Mouse (Mus musculus) cerebellum, postnatal 36 days (tissue): ENCODE measurements around the gene Tab2.
"Not testable (repeated sequence)": the region's sequence is repeated elsewhere in the genome, so short reads cannot be mapped to it uniquely, and the experiment has no call there.

ENCODE experiments used
- DNase-seq, 2 experiments: peaks; one replicate each; pipeline ENCODE4 v3.0.0; 2021 to 2022; ENCODE audit warnings: mixed read lengths in 2 of 2

The Tab2 gene

DNA sequence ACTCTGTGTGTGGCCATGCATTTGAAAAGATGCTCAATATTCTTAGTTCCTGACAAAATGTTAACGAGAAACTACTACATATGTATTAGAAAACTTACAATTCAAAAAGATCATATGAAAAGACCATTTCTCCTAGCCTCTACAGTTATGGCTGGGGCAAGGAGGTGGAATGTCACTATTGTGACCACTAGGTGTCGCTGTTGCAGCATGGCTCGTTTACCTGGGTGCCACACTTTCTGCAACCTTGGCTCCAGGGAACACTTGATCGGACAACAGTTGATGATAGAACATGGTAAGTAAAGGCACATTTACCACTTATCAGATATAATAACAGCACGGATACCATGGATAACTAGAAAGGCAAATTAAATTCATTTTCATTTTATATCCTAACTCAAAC is 72.5 kb downstream of the Tab2 start:
- peak; percentile 77 to 86 for DNase-seq

DNA sequence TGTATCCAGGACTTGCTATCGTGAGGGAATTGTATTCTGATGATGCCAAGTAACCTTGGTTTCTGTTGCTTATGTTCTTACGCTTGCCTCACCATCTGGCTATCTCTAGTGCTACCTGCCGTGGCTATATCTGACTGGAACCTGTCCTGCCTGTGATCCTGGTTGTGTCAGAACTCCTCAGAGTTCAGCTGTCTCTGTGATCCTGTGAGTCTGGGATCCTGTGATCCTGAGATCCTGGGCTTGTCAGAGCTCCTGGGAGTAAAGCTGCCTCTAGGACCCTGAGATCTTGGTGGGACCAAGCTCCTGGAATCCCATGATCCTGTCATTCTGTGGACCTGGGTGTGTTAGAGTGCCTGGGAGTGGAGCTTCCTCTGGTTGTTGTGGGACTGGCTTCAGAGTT is 74.1 kb downstream of the Tab2 start:
- no peak for DNase-seq

DNA sequence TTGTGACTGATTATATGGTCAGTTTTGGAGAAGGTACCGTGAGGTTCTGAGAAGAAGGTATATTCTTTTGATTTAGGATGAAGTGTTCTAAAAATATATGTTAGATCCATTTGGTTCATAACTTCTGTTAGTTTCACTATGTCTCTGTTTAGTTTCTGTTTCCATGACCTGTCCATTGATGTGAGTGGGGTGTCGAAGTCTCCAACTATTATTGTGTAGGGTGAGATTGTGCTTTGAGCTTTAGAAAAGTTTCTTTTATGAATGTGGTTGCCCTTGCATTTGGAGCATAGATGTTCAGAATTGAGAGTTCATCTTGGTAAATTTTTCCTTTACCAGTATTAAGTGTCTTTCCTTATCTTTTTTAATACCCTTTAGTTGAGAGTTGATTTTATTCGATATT is 75.7 kb downstream of the Tab2 start:
- not testable (repeated sequence) for DNase-seq

DNA sequence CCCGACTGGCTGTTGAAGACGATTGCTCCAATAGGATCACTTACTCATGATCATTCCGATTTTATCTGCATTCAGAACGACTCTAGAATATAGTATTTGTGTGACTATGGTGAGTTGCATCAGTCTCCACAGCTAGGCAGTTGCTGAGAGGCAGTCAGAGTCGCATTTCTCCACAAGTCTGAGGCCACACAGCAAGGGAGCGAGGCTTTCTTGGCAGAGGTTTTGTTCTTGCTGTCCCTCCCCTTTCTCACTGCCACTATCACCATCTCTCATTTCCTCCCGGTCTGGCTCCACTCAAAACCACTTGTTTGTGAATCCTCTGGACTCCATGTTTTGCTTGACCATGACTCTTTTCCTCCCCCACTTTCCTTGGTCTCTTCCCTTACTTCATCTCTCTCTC is 81.8 kb downstream of the Tab2 start:
- DNase-seq: no peak

DNA sequence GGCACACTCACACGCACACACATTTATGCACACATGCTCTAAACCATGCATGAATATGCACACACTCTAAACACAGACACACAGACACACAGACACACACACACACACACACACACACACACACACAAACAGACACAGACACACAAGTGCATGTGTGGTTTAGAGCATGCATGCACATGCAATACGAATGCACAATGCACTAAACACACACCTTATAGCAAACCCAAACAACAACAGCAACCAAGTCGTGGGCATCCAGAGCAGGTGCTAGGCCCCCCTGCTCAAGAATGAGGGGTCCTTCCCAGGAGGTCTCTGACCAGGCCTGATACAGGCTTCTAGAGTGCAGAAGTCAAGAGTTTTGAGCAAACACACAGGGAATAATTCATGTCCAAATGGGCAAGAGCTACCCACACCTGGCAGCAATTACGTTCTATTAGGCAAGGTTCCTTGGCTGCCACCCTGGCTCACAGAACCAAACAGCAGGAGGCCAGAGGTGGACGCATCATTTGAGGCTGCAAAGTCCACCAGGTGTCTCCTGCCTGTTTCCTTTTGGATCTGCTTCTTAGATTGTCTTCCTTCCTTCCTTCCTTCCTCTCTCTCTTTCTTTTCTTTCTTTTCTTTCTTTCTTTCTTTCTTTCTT is 84.5 kb downstream of the Tab2 start:
- DNase-seq: no peak

DNA sequence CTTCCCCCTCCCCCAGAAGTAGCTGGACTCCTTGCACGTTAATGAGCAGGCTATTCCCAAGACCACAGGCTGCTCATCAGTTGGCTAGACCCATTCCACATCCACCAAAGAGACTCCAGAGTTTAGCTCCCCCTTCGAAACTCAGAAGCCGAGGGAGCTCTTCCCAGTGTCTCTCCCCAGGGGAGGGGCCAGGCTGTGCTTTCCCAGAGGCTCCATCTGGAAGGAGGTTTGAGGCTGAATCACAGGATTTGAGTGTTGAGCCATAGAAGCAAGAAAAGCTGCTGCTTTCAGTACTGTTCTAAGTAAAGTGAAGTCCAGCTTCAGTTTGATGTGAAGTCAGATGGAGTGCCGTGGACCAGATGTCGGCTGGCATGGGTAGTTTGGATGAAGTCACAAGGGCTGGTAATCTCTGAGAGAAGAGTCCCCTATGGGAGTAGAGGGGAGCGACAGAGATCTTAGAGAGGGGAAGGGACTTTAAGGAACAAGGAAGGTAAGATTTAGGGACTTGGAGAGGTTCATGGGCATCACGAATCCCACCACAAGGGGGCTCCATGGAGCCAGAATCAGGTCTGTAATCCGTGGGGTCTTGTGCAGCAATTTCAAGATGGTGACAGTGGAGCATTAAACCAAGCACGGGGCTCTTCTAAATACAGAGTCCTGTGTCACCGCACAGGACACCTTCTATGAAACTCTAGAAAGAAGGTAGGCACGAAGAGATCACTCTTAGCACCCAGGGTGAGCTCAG is 85.3 kb downstream of the Tab2 start:
- no peak for DNase-seq

DNA sequence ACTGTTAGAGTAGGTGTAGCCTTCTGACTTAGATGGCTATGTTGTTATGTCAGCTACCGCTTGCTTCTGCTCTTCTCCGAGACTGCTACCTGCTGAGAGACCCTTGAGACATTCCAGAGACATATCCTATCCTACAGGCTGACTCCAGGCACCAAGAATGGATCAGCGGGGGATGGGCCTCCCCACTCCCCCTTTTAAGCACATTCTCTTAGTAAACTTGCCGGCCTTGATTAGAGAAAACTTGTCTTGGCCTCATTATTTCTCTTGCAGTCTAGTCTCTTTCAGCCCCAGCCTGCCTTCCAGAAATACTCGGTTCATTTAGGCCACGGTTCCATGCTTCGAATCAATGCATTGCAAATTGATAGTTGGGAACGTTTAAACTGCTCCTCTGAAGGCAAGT is 86.3 kb downstream of the Tab2 start:
- DNase-seq: no peak

DNA sequence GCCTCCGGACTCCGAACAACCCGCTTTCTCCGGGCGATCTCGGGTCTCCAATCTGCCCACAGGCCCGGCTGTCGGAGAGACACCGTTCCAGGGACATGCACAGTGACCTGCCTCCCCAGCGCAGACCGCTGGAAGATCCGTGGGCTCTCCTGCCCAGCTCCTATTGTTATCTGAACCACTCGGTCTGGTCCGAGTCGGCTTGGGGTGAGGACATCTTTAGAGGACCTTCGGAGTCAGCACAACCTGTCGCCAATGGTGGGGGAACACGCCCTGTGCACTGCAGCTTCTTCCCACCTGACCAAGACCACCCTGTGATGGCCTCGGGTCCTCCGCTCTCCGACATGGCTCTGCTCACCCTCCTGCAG is 88.4 kb downstream of the Tab2 start:
- no peak for DNase-seq

DNA sequence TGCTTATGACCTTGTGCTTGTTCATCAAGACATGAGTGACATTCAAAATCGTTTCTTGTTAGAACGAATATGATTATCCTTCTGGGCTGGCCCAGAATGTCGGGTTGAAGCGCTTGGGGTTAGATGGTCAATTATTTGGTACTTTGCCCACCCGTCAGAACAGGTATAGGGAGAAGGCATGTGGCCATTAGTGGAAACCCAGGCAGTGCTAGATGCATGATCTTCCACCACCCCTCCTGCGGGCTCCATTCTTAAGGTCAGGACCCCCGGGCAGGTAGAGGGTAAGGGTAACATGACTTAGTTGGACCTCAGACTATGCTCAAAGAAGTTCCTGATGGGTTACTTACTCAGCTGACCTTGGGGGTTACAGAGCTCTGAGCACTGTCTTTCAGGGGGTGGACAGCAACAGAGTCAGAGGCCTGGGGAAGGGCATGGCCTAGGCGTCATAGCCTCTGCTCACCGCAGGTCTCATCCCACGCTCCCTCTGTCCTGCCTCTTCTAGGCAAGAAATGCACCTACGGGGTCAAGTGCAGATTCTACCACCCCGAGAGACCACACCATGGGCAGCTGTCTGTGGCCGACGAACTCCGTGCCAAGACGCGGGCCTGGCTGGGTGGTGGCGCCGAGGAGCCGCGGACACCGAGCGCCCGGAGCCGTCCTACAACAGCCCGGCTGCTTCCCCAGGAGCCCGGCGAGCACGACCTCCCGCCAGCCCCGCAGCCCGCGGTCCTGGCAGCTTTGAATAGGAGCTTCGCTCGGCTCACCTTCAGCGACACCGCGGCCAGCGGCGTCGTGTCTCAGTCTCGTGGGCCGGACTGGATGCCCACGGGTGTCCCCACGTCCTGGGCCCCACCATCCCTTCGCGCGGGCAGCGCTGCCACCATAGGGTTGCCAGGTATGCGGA is 89.0 kb downstream of the Tab2 start:
- peak; percentile 30 to 40 for DNase-seq

DNA sequence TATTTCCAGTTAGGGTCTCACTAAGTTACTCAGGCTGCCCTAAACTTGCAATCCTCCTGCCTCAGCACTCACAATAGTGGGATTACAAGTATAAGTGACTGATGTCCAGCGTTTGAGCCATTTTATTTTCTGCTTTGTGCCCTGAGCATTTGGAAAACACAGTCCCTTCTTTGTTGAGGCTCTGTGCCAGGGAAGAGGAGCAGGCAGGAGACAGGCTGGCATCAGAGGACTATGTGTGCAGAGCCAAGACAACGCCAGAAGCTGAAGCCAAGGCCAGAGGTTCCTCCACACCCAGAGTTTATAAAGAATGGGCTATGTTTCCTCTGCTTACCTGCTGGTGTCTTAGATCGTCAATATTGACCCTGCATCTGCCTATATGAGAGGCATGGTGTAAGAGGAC is 91.2 kb downstream of the Tab2 start:
- DNase-seq: no peak

DNA sequence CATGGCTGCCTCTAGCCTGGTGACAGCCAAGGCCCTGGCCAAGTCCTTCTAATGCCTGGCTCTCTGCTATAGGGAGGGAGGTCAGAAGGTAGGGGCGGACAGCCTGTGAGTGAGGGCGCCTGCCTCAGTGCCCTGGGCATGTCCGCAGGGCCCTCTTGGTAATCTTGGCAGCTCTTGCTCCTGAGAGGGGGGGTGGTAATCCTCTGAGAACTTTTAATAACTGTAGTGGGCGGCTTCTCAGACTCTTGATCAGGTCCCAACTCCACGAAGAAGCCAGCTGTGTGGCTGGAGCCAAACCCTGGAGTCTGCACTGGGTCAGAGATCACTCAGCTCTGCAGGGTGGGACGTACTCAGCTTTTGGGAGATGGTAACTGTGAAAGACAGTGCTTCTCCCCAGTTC is 91.8 kb downstream of the Tab2 start:
- no peak for DNase-seq

DNA sequence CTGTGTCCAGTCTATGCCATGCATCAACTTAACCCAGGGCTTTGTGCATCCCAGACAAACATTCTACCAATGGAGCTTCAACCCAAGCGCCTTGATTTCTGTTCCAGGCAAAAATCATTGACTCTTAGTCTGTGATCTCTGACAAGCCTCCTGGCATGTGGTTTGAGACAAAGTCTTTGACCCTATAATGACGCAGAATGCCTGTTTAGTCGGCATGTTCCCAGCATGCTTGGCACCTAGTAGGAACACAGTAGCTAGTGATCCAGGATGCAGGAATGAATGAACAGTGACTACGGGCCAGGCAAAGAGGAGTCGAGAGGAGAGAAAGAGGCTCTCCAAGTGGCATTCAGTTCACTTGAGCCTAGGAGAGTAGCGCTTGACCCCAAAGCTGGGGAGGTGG is 92.6 kb downstream of the Tab2 start:
- no peak for DNase-seq

DNA sequence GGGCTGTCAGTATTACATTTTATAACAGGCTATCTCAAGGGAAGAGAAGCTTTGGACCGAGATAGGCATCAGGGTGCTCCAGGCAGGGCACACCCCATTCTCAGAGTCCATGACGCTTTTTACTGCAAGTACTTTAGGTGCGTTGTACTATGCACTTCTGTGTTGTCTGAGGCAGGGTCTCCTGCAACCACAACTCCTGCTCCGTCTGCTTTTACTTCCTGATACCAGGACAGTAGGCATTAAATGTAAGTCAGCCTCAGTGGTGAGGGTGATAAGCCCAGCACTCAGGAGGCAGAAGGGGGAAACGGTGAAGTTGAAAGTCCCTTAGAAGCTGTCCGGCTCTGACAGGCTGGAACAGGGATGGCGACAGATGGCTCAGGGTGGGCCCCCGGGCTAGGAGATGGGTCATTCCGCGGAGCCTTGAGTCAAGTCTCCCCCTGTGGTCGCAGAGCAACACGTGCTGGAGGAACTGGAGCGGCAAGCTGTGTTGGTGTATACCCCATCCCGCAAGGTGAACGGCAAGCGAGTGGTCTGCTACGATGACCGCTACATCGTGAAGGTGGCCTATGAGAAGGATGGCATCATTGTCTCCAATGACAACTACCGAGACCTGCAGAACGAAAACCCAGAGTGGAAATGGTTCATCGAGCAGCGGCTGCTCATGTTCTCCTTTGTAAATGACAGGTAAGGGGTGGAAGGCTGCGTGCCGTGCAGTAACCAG is 93.9 kb downstream of the Tab2 start:
- DNase-seq: no peak

DNA sequence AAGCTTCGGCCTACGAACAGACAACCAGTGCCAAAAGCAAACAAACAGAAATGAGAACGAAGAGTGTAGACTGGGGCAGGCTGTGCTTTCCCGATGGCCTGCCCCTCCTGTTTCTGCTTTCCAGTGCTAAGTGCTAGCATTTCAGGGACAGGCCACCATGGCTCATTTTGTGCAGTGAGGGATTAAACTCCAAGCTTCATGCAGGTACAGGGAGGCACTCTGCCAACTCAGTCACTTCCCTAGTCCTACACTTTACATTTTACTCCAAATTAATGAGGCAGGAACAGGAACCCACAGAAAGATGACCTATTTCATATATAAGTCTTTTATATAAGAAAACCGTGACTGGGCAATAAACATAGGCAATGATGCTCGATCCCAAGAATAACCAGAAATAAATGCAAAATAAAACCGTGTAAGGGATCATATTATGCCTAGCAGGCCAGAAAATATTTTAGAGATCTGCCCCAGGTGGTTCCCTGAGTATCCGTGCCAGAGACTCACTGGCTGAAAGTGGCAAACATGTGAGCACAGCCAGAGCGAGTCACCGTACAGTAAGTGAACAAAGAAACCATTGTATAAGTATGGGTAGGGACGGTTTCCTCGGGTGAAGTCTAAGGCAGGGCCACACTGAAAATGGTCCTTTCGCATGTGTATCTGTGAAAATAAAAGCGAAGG is 94.6 kb downstream of the Tab2 start:
- DNase-seq: peak in 1 of 2 experiments; percentile 25

DNA sequence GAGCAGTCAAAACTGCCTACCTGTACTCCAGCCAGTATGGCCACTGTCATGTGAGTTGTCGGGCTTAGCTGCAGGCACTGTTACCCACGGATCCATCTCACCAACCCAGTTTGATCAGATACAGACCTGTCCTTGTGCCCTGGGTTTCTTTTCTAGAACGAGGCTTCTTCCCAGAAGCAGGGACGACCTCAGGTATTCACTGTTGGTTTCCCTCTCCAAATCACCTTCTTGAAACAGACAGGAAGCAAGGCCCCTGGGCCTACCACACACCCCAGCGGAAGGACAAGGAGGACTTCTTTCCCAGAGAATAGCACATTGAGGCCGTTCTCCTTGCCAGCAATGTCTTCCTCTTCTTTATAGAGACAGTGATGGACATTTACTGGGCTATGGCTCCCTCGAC is 95.5 kb downstream of the Tab2 start:
- DNase-seq: no peak
